Mouse (Mus musculus): ENCODE measurements around the gene Borcs6. TPM values are rescaled to one million over a fixed set of nuclear protein-coding genes. Genes with fewer than 3 reads are reported as not detected.

Borcs6 gene
- polyA plus RNA-seq, 1 experiment = 13.4 TPM

- Histone ChIP-seq H3K27me3 (ENCODE audit: control insufficient read depth, insufficient read depth, low read length) (no peaks in the 10 kb centered on the region), H3K36me3 (ENCODE audit: control insufficient read depth, insufficient read depth, low read length) (no peaks in the 10 kb centered on the region; the same call in none of the 2 replicates), H3K27ac (ENCODE audit: control insufficient read depth, insufficient read depth, low read depth, low read length) (no peak overlapping the region), H3K4me1 (ENCODE audit: control insufficient read depth, insufficient read depth, low read length) (peaks cover 9% of the 10 kb centered on the region), H3K4me3 (ENCODE audit: control insufficient read depth, low read depth, low read length) (no peak overlapping the region)
- TF ChIP-seq CTCF (IDR thresholded peaks at IDR 0.05; ENCODE audit: control insufficient read depth, insufficient read depth, insufficient replicate concordance, low read depth, low read length) (no peak), POLR2A (IDR thresholded peaks at IDR 0.05; ENCODE audit: control insufficient read depth, low read depth, low read length) (no peak)
These were observed 11.4 kb upstream of the Borcs6 start for GRCm38 (mm10) chr11:69048151-69048550.

GRCm38 (mm10) chr11:69050748-69051147 lies 8.8 kb upstream of the Borcs6 start:
- no peak overlapping the region for H3K27ac ChIP-seq (ENCODE audit: control insufficient read depth, insufficient read depth, low read depth, low read length)
- H3K27me3 ChIP-seq (ENCODE audit: control insufficient read depth, insufficient read depth, low read length) = no peaks in the 10 kb centered on the region
- peaks cover 7% of the 10 kb centered on the region for H3K4me1 ChIP-seq (ENCODE audit: control insufficient read depth, insufficient read depth, low read length)
- TF ChIP-seq POLR2A (IDR thresholded peaks at IDR 0.05; ENCODE audit: control insufficient read depth, low read depth, low read length) = no peak
- TF ChIP-seq CTCF (IDR thresholded peaks at IDR 0.05; ENCODE audit: control insufficient read depth, insufficient read depth, insufficient replicate concordance, low read depth, low read length) = no peak
- no peaks in the 10 kb centered on the region; the same call in none of the 2 replicates for H3K36me3 ChIP-seq (ENCODE audit: control insufficient read depth, insufficient read depth, low read length)
- H3K4me3 ChIP-seq (ENCODE audit: control insufficient read depth, low read depth, low read length) = no peak overlapping the region

GRCm38 (mm10) chr11:69051771-69052170 lies 7.7 kb upstream of the Borcs6 start:
- H3K4me1 ChIP-seq (ENCODE audit: control insufficient read depth, insufficient read depth, low read length) = no peaks in the 10 kb centered on the region; the same call in 1 of the 2 replicates
- no peaks in the 10 kb centered on the region; the same call in none of the 2 replicates for H3K36me3 ChIP-seq (ENCODE audit: control insufficient read depth, insufficient read depth, low read length)
- H3K27me3 ChIP-seq (ENCODE audit: control insufficient read depth, insufficient read depth, low read length) = no peaks in the 10 kb centered on the region
- TF ChIP-seq CTCF (IDR thresholded peaks at IDR 0.05; ENCODE audit: control insufficient read depth, insufficient read depth, insufficient replicate concordance, low read depth, low read length) (no peak), POLR2A (IDR thresholded peaks at IDR 0.05; ENCODE audit: control insufficient read depth, low read depth, low read length) (no peak)
- H3K4me3 ChIP-seq (ENCODE audit: control insufficient read depth, low read depth, low read length) = no peak overlapping the region
- H3K27ac ChIP-seq (ENCODE audit: control insufficient read depth, insufficient read depth, low read depth, low read length) = no peak overlapping the region

GRCm38 (mm10) chr11:69052824-69053421 lies 6.6 kb upstream of the Borcs6 start:
- Histone ChIP-seq H3K4me3 (ENCODE audit: control insufficient read depth, low read depth, low read length) (no peak overlapping the region), H3K27ac (ENCODE audit: control insufficient read depth, insufficient read depth, low read depth, low read length) (no peak overlapping the region), H3K36me3 (ENCODE audit: control insufficient read depth, insufficient read depth, low read length) (no peaks in the 10 kb centered on the region; the same call in none of the 2 replicates), H3K4me1 (ENCODE audit: control insufficient read depth, insufficient read depth, low read length) (no peaks in the 10 kb centered on the region; the same call in 1 of the 2 replicates), H3K27me3 (ENCODE audit: control insufficient read depth, insufficient read depth, low read length) (no peaks in the 10 kb centered on the region)
- TF ChIP-seq CTCF (IDR thresholded peaks at IDR 0.05; ENCODE audit: control insufficient read depth, insufficient read depth, insufficient replicate concordance, low read depth, low read length) = no peak
- no peak for TF ChIP-seq POLR2A (IDR thresholded peaks at IDR 0.05; ENCODE audit: control insufficient read depth, low read depth, low read length)

- H3K36me3 ChIP-seq (ENCODE audit: control insufficient read depth, insufficient read depth, low read length) = no peaks in the 10 kb centered on the region; the same call in none of the 2 replicates
- no peak overlapping the region for H3K27ac ChIP-seq (ENCODE audit: control insufficient read depth, insufficient read depth, low read depth, low read length)
- H3K4me3 ChIP-seq (ENCODE audit: control insufficient read depth, low read depth, low read length) = no peak overlapping the region
- H3K4me1 ChIP-seq (ENCODE audit: control insufficient read depth, insufficient read depth, low read length) = peaks cover 6% of the 10 kb centered on the region
- H3K27me3 ChIP-seq (ENCODE audit: control insufficient read depth, insufficient read depth, low read length) = no peaks in the 10 kb centered on the region
- TF ChIP-seq CTCF (IDR thresholded peaks at IDR 0.05; ENCODE audit: control insufficient read depth, insufficient read depth, insufficient replicate concordance, low read depth, low read length) (no peak), POLR2A (IDR thresholded peaks at IDR 0.05; ENCODE audit: control insufficient read depth, low read depth, low read length) (no peak)
These were observed 5.7 kb upstream of the Borcs6 start for GRCm38 (mm10) chr11:69053848-69054247.

- no peaks in the 10 kb centered on the region for H3K27me3 ChIP-seq (ENCODE audit: control insufficient read depth, insufficient read depth, low read length)
- TF ChIP-seq CTCF (IDR thresholded peaks at IDR 0.05; ENCODE audit: control insufficient read depth, insufficient read depth, insufficient replicate concordance, low read depth, low read length) = no peak
- TF ChIP-seq POLR2A (IDR thresholded peaks at IDR 0.05; ENCODE audit: control insufficient read depth, low read depth, low read length) = no peak
- no peaks in the 10 kb centered on the region for H3K36me3 ChIP-seq (ENCODE audit: control insufficient read depth, insufficient read depth, low read length)
- H3K4me1 ChIP-seq (ENCODE audit: control insufficient read depth, insufficient read depth, low read length) = peaks cover 14% of the 10 kb centered on the region
- H3K4me3 ChIP-seq (ENCODE audit: control insufficient read depth, low read depth, low read length) = peak overlapping the region; percentile 99
- peak overlapping the region; percentile 85 for H3K27ac ChIP-seq (ENCODE audit: control insufficient read depth, insufficient read depth, low read depth, low read length)
These were observed 1.3 kb upstream of the Borcs6 start for GRCm38 (mm10) chr11:69058265-69058664.

- Histone ChIP-seq H3K4me3 (ENCODE audit: control insufficient read depth, low read depth, low read length) (peak overlapping the region; percentile 99), H3K36me3 (ENCODE audit: control insufficient read depth, insufficient read depth, low read length) (no peaks in the 10 kb centered on the region), H3K4me1 (ENCODE audit: control insufficient read depth, insufficient read depth, low read length) (peaks cover 17% of the 10 kb centered on the region), H3K27ac (ENCODE audit: control insufficient read depth, insufficient read depth, low read depth, low read length) (peak overlapping the region; percentile 85), H3K27me3 (ENCODE audit: control insufficient read depth, insufficient read depth, low read length) (no peaks in the 10 kb centered on the region)
- no peak for TF ChIP-seq POLR2A (IDR thresholded peaks at IDR 0.05; ENCODE audit: control insufficient read depth, low read depth, low read length)
- TF ChIP-seq CTCF (IDR thresholded peaks at IDR 0.05; ENCODE audit: control insufficient read depth, insufficient read depth, insufficient replicate concordance, low read depth, low read length) = 0 out of 2 replicates have a peak, but pooled peaks have one; percentile 11
These were observed 674 bp upstream of the Borcs6 start for GRCm38 (mm10) chr11:69058729-69059356.
